Mouse (Mus musculus) limb, embryonic 15.5 days (tissue): ENCODE data around the gene Nfix. TPM values are rescaled to one million over a fixed set of nuclear protein-coding genes. Genes with fewer than 3 reads are reported as not detected.

Experiments
- ATAC-seq: fragments of 200-750 bp; cut with Nextera tagmentation; 2 replicates; pipeline ENCODE4 v1.8.0; 2017; ENCODE audit warnings: low read depth, moderate TSS enrichment; ENCODE audit not compliant: insufficient number of reproducible peaks, low FRiP score, low TSS enrichment
- H3K27ac ChIP-seq: fragments of 300-500 bp; sonication (generic); 2 replicates; pipeline ENCODE4 v1.5.1; 2015; ENCODE audit warnings: moderate library complexity, mild to moderate bottlenecking, inconsistent platforms
- H3K27me3 ChIP-seq: fragments of 300-500 bp; sonication (generic); 2 replicates; pipeline ENCODE4 v1.6.1; 2015; ENCODE audit warnings: inconsistent platforms
- H3K36me3 ChIP-seq: fragments of 300-500 bp; sonication (generic); 2 replicates; pipeline ENCODE4 v1.6.1; 2015; ENCODE audit warnings: inconsistent platforms
- H3K4me1 ChIP-seq: fragments of 300-500 bp; sonication (generic); 2 replicates; pipeline ENCODE4 v1.6.1; 2015; ENCODE audit warnings: inconsistent platforms
- H3K4me2 ChIP-seq: fragments of 300-500 bp; sonication (generic); 2 replicates; pipeline ENCODE4 v1.6.1; 2015; ENCODE audit warnings: mild to moderate bottlenecking, inconsistent platforms
- H3K4me3 ChIP-seq: fragments of 300-500 bp; sonication (generic); 2 replicates; pipeline ENCODE4 v1.5.1; 2015; ENCODE audit warnings: mild to moderate bottlenecking, inconsistent platforms
- H3K9ac ChIP-seq: fragments of 300-500 bp; sonication (generic); 2 replicates; pipeline ENCODE4 v1.6.1; 2015; ENCODE audit warnings: inconsistent platforms
- H3K9me3 ChIP-seq: fragments of 300-500 bp; sonication (generic); 2 replicates; pipeline ENCODE4 v1.6.1; 2016; ENCODE audit warnings: inconsistent platforms
- WGBS: fragments of 180-500 bp; shearing (Covaris S2); methylation state at CpG from one replicate; pipeline ENCODE4 v1.1.7; 2015; 5-methylcytosine and 5-hydroxymethylcytosine counted together
- polyA plus RNA-seq: library from polyadenylated mRNA; unstranded; fragments of >200 nt; fragmentation: Nextera tagmentation; extraction: Ambion mirVana; gene quantifications from 2 replicates; pipeline ENCODE4 v1.2.1, GENCODE M21; 2015

Gene Nfix
- 87.0 and 100 TPM in 2 replicates for polyA plus RNA-seq

- peak within 1 kb of the TSS; percentile 68 for H3K4me2 ChIP-seq
- peak within 1 kb of the TSS; percentile 100 for H3K9ac ChIP-seq
- H3K9me3 ChIP-seq, result no peaks in the 10 kb centered on the region
- peak; percentile 45 for ATAC-seq
- H3K27ac ChIP-seq, result peak within 1 kb of the TSS; percentile 97
- WGBS, result 2% methylated on average over 51 of the region's 125 CpGs
- H3K4me3 ChIP-seq, result peak within 1 kb of the TSS; percentile 91
- H3K27me3 ChIP-seq, result peaks cover 4% of the 10 kb centered on the region; the same call in 1 of the 2 replicates
- H3K36me3 ChIP-seq, result peaks cover 19% of the 10 kb centered on the region
- peaks cover 59% of the 10 kb centered on the region for H3K4me1 ChIP-seq
Measured at GRCm38 (mm10) chr8:84799999-84800831, at the start of gene Nfix. Gene Nfix (minus strand): TSS chr8:84800344.

GRCm38 (mm10) chr8:84847684-84848435 lies 47.7 kb upstream of the Nfix start:
- H3K9me3 ChIP-seq, result no peaks in the 10 kb centered on the region
- H3K36me3 ChIP-seq, result peaks cover 23% of the 10 kb centered on the region
- H3K4me2 ChIP-seq, result peak overlapping the region; percentile 70
- peak overlapping the region; percentile 91 for H3K4me3 ChIP-seq
- H3K4me1 ChIP-seq, result peaks cover 24% of the 10 kb centered on the region
- ATAC-seq, result no peak
- peak overlapping the region; percentile 77; the same call in 1 of the 2 replicates for H3K27ac ChIP-seq
- 43% methylated on average over 6 of the region's 6 CpGs for WGBS
- no peaks in the 10 kb centered on the region for H3K27me3 ChIP-seq
- H3K9ac ChIP-seq, result no peak overlapping the region

GRCm38 (mm10) chr8:84846722-84847572 lies 46.8 kb upstream of the Nfix start, which contains the start of gene Calr:
Gene Calr (minus strand): TSS chr8:84846934.
- Histone ChIP-seq H3K4me3 (peak within 1 kb of the TSS; percentile 91), H3K9me3 (no peaks in the 10 kb centered on the region), H3K27ac (peak within 1 kb of the TSS; percentile 83), H3K4me2 (peak within 1 kb of the TSS; percentile 70), H3K27me3 (no peaks in the 10 kb centered on the region), H3K36me3 (peaks cover 32% of the 10 kb centered on the region), H3K9ac (peak within 1 kb of the TSS; percentile 92), H3K4me1 (peaks cover 30% of the 10 kb centered on the region)
- peak; percentile 99 for ATAC-seq
- under 1% methylated on average over 55 of the region's 55 CpGs for WGBS

GRCm38 (mm10) chr8:84846094-84846721 lies 46.1 kb upstream of the Nfix start:
- H3K27me3 ChIP-seq, result no peaks in the 10 kb centered on the region
- peaks cover 38% of the 10 kb centered on the region for H3K36me3 ChIP-seq
- H3K9ac ChIP-seq, result peak overlapping the region; percentile 92
- no peaks in the 10 kb centered on the region for H3K9me3 ChIP-seq
- H3K27ac ChIP-seq, result peak overlapping the region; percentile 83
- ATAC-seq, result peak; percentile 1; the same call in 1 of the 2 replicates
- H3K4me3 ChIP-seq, result peak overlapping the region; percentile 91
- H3K4me2 ChIP-seq, result peak overlapping the region; percentile 61
- H3K4me1 ChIP-seq, result peaks cover 30% of the 10 kb centered on the region
- WGBS, result under 1% methylated on average over 30 of the region's 30 CpGs

GRCm38 (mm10) chr8:84845355-84846093 lies 45.4 kb upstream of the Nfix start:
- H3K4me2 ChIP-seq, result peak overlapping the region; percentile 61
- no peaks in the 10 kb centered on the region for H3K27me3 ChIP-seq
- H3K36me3 ChIP-seq, result peaks cover 38% of the 10 kb centered on the region
- H3K9me3 ChIP-seq, result no peaks in the 10 kb centered on the region
- peak overlapping the region; percentile 92 for H3K9ac ChIP-seq
- WGBS, result 11% methylated on average over 12 of the region's 12 CpGs
- H3K4me3 ChIP-seq, result peak overlapping the region; percentile 91
- H3K4me1 ChIP-seq, result peaks cover 30% of the 10 kb centered on the region
- no peak for ATAC-seq
- peak overlapping the region; percentile 83; the same call in 1 of the 2 replicates for H3K27ac ChIP-seq

- no peaks in the 10 kb centered on the region for H3K27me3 ChIP-seq
- peaks cover 33% of the 10 kb centered on the region for H3K4me1 ChIP-seq
- no peak for ATAC-seq
- WGBS, result 77% methylated on average over 9 of the region's 9 CpGs
- H3K9me3 ChIP-seq, result no peaks in the 10 kb centered on the region
- peaks cover 38% of the 10 kb centered on the region for H3K36me3 ChIP-seq
- H3K4me3 ChIP-seq, result peak overlapping the region; percentile 91
- H3K4me2 ChIP-seq, result peak overlapping the region; percentile 61
- peak overlapping the region; percentile 23 for H3K9ac ChIP-seq
- H3K27ac ChIP-seq, result peak overlapping the region; percentile 6
Measured at GRCm38 (mm10) chr8:84844397-84845070, 44.4 kb upstream of the Nfix start.

- 72% methylated on average over 1 of the region's 1 CpGs for WGBS
- ATAC-seq, result no peak
- peaks cover 49% of the 10 kb centered on the region for H3K4me1 ChIP-seq
- peaks cover 61% of the 10 kb centered on the region for H3K36me3 ChIP-seq
- no peak overlapping the region for H3K9ac ChIP-seq
- H3K4me2 ChIP-seq, result no peak overlapping the region
- no peak overlapping the region for H3K4me3 ChIP-seq
- H3K9me3 ChIP-seq, result no peaks in the 10 kb centered on the region
- no peaks in the 10 kb centered on the region for H3K27me3 ChIP-seq
- 0 out of 2 replicates have a peak overlapping the region, but pooled peaks have one; percentile 91 for H3K27ac ChIP-seq
Measured at GRCm38 (mm10) chr8:84841514-84841913, 41.4 kb upstream of the Nfix start.

- peak; percentile 88 for ATAC-seq
- WGBS, result under 1% methylated on average over 55 of the region's 55 CpGs
- H3K4me2 ChIP-seq, result peak within 1 kb of the TSS; percentile 64
- H3K27me3 ChIP-seq, result no peaks in the 10 kb centered on the region
- H3K9me3 ChIP-seq, result no peaks in the 10 kb centered on the region
- H3K9ac ChIP-seq, result peak within 1 kb of the TSS; percentile 85
- peaks cover 57% of the 10 kb centered on the region for H3K4me1 ChIP-seq
- H3K36me3 ChIP-seq, result peaks cover 72% of the 10 kb centered on the region
- peak within 1 kb of the TSS; percentile 84 for H3K4me3 ChIP-seq
- H3K27ac ChIP-seq, result peak within 1 kb of the TSS; percentile 91
Measured at GRCm38 (mm10) chr8:84840248-84840999, 40.3 kb upstream of the Nfix start, which contains the start of gene Rad23a. Gene Rad23a (minus strand): TSS chr8:84840665.

- 3% methylated on average over 7 of the region's 7 CpGs for WGBS
- ATAC-seq, result no peak
- H3K36me3 ChIP-seq, result peaks cover 74% of the 10 kb centered on the region
- peak overlapping the region; percentile 91 for H3K27ac ChIP-seq
- H3K9me3 ChIP-seq, result no peaks in the 10 kb centered on the region
- H3K4me3 ChIP-seq, result peak overlapping the region; percentile 84
- peaks cover 57% of the 10 kb centered on the region for H3K4me1 ChIP-seq
- H3K27me3 ChIP-seq, result no peaks in the 10 kb centered on the region
- H3K9ac ChIP-seq, result peak overlapping the region; percentile 85
- peak overlapping the region; percentile 64 for H3K4me2 ChIP-seq
Measured at GRCm38 (mm10) chr8:84839875-84840247, 39.7 kb upstream of the Nfix start.
